Mouse (Mus musculus): ENCODE results near the gene Elp1. TPM values are rescaled to one million over a fixed set of nuclear protein-coding genes. Genes with fewer than 3 reads are reported as not detected.
A peak's percentile ranks its signal among the peaks of the same experiment; 100 is the strongest.

Gene Elp1
- polyA plus RNA-seq, 1 experiment from 2014 or later: 60.9 TPM

- Histone ChIP-seq H3K36me3 (peaks cover 45% of the 10 kb centered on the region), H3K9me3 (no peaks in the 10 kb centered on the region), H3K9ac (0 out of 2 replicates have a peak overlapping the region, but pooled peaks have one; percentile 10), H3K4me1 (peaks cover 14% of the 10 kb centered on the region), H3K27ac (peak overlapping the region; percentile 89), H3K4me3 (peak overlapping the region; percentile 11), H3K27me3 (no peaks in the 10 kb centered on the region), H3K4me2 (replicated peaks) (peak overlapping the region; percentile 51)
- WGBS: 37% methylated on average over 7 of the region's 7 CpGs
- ATAC-seq (ENCODE audit: low FRiP score, low read depth): peak; percentile 81
Measured at GRCm38 (mm10) chr4:56829511-56829921, 27.4 kb upstream of the Elp1 start.

GRCm38 (mm10) chr4:56828932-56829331 is 26.8 kb upstream of the Elp1 start:
- peak overlapping the region; percentile 89; the same call in 1 of the 2 replicates for H3K27ac ChIP-seq
- no peaks in the 10 kb centered on the region for H3K27me3 ChIP-seq
- ATAC-seq (ENCODE audit: low FRiP score, low read depth): peak; percentile 54; the same call in 1 of the 2 replicates
- no peaks in the 10 kb centered on the region for H3K9me3 ChIP-seq
- H3K4me3 ChIP-seq: no peak overlapping the region
- H3K4me1 ChIP-seq: peaks cover 14% of the 10 kb centered on the region
- 52% methylated on average over 3 of the region's 3 CpGs for WGBS
- H3K36me3 ChIP-seq: peaks cover 45% of the 10 kb centered on the region
- no peak overlapping the region for H3K9ac ChIP-seq
- peak overlapping the region; percentile 28; the same call in 1 of the 2 replicates for H3K4me2 ChIP-seq (replicated peaks)

GRCm38 (mm10) chr4:56824231-56824630 is 22.1 kb upstream of the Elp1 start:
- peaks cover 6% of the 10 kb centered on the region for H3K4me1 ChIP-seq

GRCm38 (mm10) chr4:56820017-56820550 is 18.0 kb upstream of the Elp1 start:
- H3K27me3 ChIP-seq: no peaks in the 10 kb centered on the region
- no peak for ATAC-seq (ENCODE audit: low FRiP score, low read depth)
- H3K27ac ChIP-seq: no peak overlapping the region
- no peak overlapping the region for H3K4me3 ChIP-seq
- H3K4me1 ChIP-seq: peaks cover 2% of the 10 kb centered on the region; the same call in 1 of the 2 replicates
- no peaks in the 10 kb centered on the region for H3K9me3 ChIP-seq
- peaks cover 22% of the 10 kb centered on the region for H3K36me3 ChIP-seq
- H3K4me2 ChIP-seq (replicated peaks): no peak overlapping the region
- H3K9ac ChIP-seq: no peak overlapping the region

More at GRCm38 (mm10) chr4:56824231-56824630, 22.1 kb upstream of the Elp1 start:
- Histone ChIP-seq H3K4me2 (replicated peaks) (no peak overlapping the region), H3K9ac (no peak overlapping the region), H3K9me3 (no peaks in the 10 kb centered on the region), H3K4me3 (no peak overlapping the region), H3K36me3 (peaks cover 31% of the 10 kb centered on the region), H3K27ac (no peak overlapping the region), H3K27me3 (no peaks in the 10 kb centered on the region)
- ATAC-seq (ENCODE audit: low FRiP score, low read depth): no peak
- 89% methylated on average over 9 of the region's 9 CpGs for WGBS

- H3K4me1 ChIP-seq: peaks cover 9% of the 10 kb centered on the region; the same call in 1 of the 2 replicates
- 45% methylated on average over 8 of the region's 8 CpGs for WGBS
- H3K9ac ChIP-seq: no peak overlapping the region
- no peaks in the 10 kb centered on the region for H3K9me3 ChIP-seq
- ATAC-seq (ENCODE audit: low FRiP score, low read depth): no peak
- H3K27ac ChIP-seq: no peak overlapping the region
- no peak overlapping the region for H3K4me2 ChIP-seq (replicated peaks)
- H3K27me3 ChIP-seq: no peaks in the 10 kb centered on the region
- H3K4me3 ChIP-seq: no peak overlapping the region
- peaks cover 30% of the 10 kb centered on the region for H3K36me3 ChIP-seq
Measured at GRCm38 (mm10) chr4:56815131-56815530, 13.0 kb upstream of the Elp1 start.

GRCm38 (mm10) chr4:56812096-56812495 is 10.0 kb upstream of the Elp1 start:
- H3K9ac ChIP-seq: no peak overlapping the region
- no peak for ATAC-seq (ENCODE audit: low FRiP score, low read depth)
- no peaks in the 10 kb centered on the region for H3K27me3 ChIP-seq
- H3K9me3 ChIP-seq: no peaks in the 10 kb centered on the region
- peaks cover 9% of the 10 kb centered on the region; the same call in 1 of the 2 replicates for H3K4me1 ChIP-seq
- H3K4me2 ChIP-seq (replicated peaks): no peak overlapping the region
- H3K36me3 ChIP-seq: peaks cover 37% of the 10 kb centered on the region
- 83% methylated on average over 4 of the region's 4 CpGs for WGBS
- H3K27ac ChIP-seq: no peak overlapping the region
- no peak overlapping the region for H3K4me3 ChIP-seq

- Histone ChIP-seq H3K4me1 (peaks cover 9% of the 10 kb centered on the region; the same call in 1 of the 2 replicates), H3K4me3 (no peak overlapping the region), H3K36me3 (peaks cover 40% of the 10 kb centered on the region), H3K9me3 (no peaks in the 10 kb centered on the region), H3K9ac (no peak overlapping the region), H3K27ac (no peak overlapping the region), H3K27me3 (no peaks in the 10 kb centered on the region), H3K4me2 (replicated peaks) (no peak overlapping the region)
- no peak for ATAC-seq (ENCODE audit: low FRiP score, low read depth)
- WGBS: 67% methylated on average over 3 of the region's 3 CpGs
Measured at GRCm38 (mm10) chr4:56811642-56812041, 9.5 kb upstream of the Elp1 start.

GRCm38 (mm10) chr4:56809050-56809449 is 6.9 kb upstream of the Elp1 start:
- Histone ChIP-seq H3K4me1 (no peaks in the 10 kb centered on the region), H3K27me3 (no peaks in the 10 kb centered on the region), H3K36me3 (peaks cover 47% of the 10 kb centered on the region), H3K4me2 (replicated peaks) (no peak overlapping the region), H3K27ac (no peak overlapping the region), H3K4me3 (no peak overlapping the region), H3K9ac (no peak overlapping the region), H3K9me3 (no peaks in the 10 kb centered on the region)
- no peak for ATAC-seq (ENCODE audit: low FRiP score, low read depth)
- WGBS: 68% methylated on average over 4 of the region's 4 CpGs

- WGBS: 1% methylated on average over 25 of the region's 25 CpGs
- Histone ChIP-seq H3K36me3 (peaks cover 48% of the 10 kb centered on the region), H3K4me1 (peaks cover 24% of the 10 kb centered on the region), H3K4me2 (replicated peaks) (peak overlapping the region; percentile 73), H3K4me3 (peak overlapping the region; percentile 87), H3K27me3 (no peaks in the 10 kb centered on the region), H3K27ac (peak overlapping the region; percentile 79; the same call in 1 of the 2 replicates), H3K9ac (peak overlapping the region; percentile 88), H3K9me3 (no peaks in the 10 kb centered on the region)
- ATAC-seq (ENCODE audit: low FRiP score, low read depth): 0 out of 2 replicates have a peak, but pooled peaks have one; percentile 2
Measured at GRCm38 (mm10) chr4:56802669-56803150, 579 bp upstream of the Elp1 start.

- Histone ChIP-seq H3K4me1 (no peaks in the 10 kb centered on the region), H3K4me3 (no peak overlapping the region), H3K9me3 (no peaks in the 10 kb centered on the region), H3K4me2 (replicated peaks) (no peak overlapping the region), H3K36me3 (peaks cover 92% of the 10 kb centered on the region), H3K9ac (no peak overlapping the region), H3K27ac (no peak overlapping the region), H3K27me3 (no peaks in the 10 kb centered on the region)
- 41% methylated on average over 1 of the region's 1 CpGs for WGBS
- ATAC-seq (ENCODE audit: low FRiP score, low read depth): no peak
Measured at GRCm38 (mm10) chr4:56791373-56791772, 10.8 kb downstream of the Elp1 start.

GRCm38 (mm10) chr4:56771065-56771464 is 31.1 kb downstream of the Elp1 start:
- no peaks in the 10 kb centered on the region for H3K4me1 ChIP-seq
- 73% methylated on average over 1 of the region's 1 CpGs for WGBS
- H3K27ac ChIP-seq: no peak overlapping the region
- peaks cover 93% of the 10 kb centered on the region for H3K36me3 ChIP-seq
- H3K4me3 ChIP-seq: no peak overlapping the region
- no peaks in the 10 kb centered on the region for H3K27me3 ChIP-seq
- H3K4me2 ChIP-seq (replicated peaks): no peak overlapping the region
- ATAC-seq (ENCODE audit: low FRiP score, low read depth): no peak
- H3K9me3 ChIP-seq: no peaks in the 10 kb centered on the region
- no peak overlapping the region for H3K9ac ChIP-seq

- Histone ChIP-seq H3K27ac (no peak overlapping the region), H3K4me2 (replicated peaks) (no peak overlapping the region), H3K9ac (no peak overlapping the region), H3K9me3 (no peaks in the 10 kb centered on the region), H3K36me3 (peaks cover 96% of the 10 kb centered on the region), H3K4me1 (no peaks in the 10 kb centered on the region), H3K27me3 (no peaks in the 10 kb centered on the region), H3K4me3 (no peak overlapping the region)
- WGBS: 89% methylated on average over 7 of the region's 7 CpGs
- ATAC-seq (ENCODE audit: low FRiP score, low read depth): no peak
Measured at GRCm38 (mm10) chr4:56768913-56769312, 33.2 kb downstream of the Elp1 start.

GRCm38 (mm10) chr4:56767861-56768284 is 34.3 kb downstream of the Elp1 start:
- ATAC-seq (ENCODE audit: low FRiP score, low read depth): no peak
- no peaks in the 10 kb centered on the region for H3K4me1 ChIP-seq
- no peak overlapping the region for H3K4me2 ChIP-seq (replicated peaks)
- H3K27me3 ChIP-seq: no peaks in the 10 kb centered on the region
- H3K9me3 ChIP-seq: no peaks in the 10 kb centered on the region
- no peak overlapping the region for H3K9ac ChIP-seq
- no peak overlapping the region for H3K4me3 ChIP-seq
- H3K36me3 ChIP-seq: peaks cover 96% of the 10 kb centered on the region
- WGBS: 64% methylated on average over 5 of the region's 5 CpGs
- no peak overlapping the region for H3K27ac ChIP-seq
